Comparison of ENCODE assay signal across 10 mouse cellular contexts in the genomic region with DNA sequence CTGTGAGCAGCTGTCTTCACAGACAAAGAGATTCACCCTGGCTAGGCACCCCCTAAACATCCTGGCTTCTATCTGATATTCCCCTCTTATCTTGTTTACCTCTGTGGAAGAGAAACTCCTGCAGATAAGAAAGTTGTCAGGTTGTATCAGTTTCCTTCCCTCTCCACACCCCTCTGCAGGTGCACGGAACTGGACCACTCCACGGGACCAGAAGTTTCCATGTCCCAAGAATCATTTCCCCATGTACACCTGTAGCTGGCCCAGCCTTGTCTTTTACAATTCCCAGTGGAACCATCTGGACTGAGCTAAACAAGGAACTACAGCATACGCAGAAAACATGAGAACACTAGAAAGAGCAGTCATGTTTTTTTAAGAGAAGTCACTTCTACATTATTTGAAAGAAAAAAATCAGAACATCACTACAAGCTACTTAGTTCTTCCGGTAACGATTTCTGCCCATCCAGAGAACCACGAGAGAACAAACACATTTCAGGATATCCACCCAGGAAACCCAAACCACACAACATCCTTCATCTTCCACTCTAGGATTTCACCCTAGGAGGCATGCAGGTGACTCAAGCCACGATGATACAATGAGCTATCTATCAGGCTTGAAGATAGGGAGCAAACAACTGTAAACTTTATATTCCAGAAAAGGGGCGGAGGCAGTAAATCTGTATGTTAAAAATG.
DNase-seq lines count a peak whose midpoint lies in the region; ATAC-seq and TF ChIP-seq lines count a peak whose summit lies in the region.
"Had no signal": no experiment of that assay in that cellular context is flagged by ENCODE, and none has a peak within 500 bp of the region (broad histone marks: within the 10 kb centered on the region; RNA-seq: fewer than 3 reads in every experiment).

No protein-coding gene starts in this region.

- 0 out of 2 replicates have a peak overlapping the region, but pooled peaks have one; percentile 33 for H3K4me3 ChIP-seq in hindbrain, embryonic 13.5 days
- no peak overlapping the region for H3K4me3 ChIP-seq in hindbrain, embryonic 10.5 days
- no peak overlapping the region for H3K4me3 ChIP-seq in MEL (ENCODE audit: control insufficient read depth in 1 of 2, insufficient read depth in 1 of 2, low read depth in 2 of 2, low read length in 2 of 2)
- no peak overlapping the region for H3K4me3 ChIP-seq in midbrain, embryonic 14.5 days (replicated peaks; ENCODE audit: low read depth, low read length)
- H3K4me3 ChIP-seq: erythroblast, embryonic 14.5 days had no signal

- intact Hi-C loops in left cerebral cortex, postnatal 25 days (cut with DNase I) = loop anchor here (5.0 kb wide), 1 partner anchor 39 kb away; no protein-coding TSS in a partner anchor

- no peak for TF ChIP-seq EP300 in MEL (IDR thresholded peaks at IDR 0.05; ENCODE audit: low read depth in 1 of 2, low read length in 2 of 2)

- no peak overlapping the region for H3K27ac ChIP-seq in hindbrain, embryonic 13.5 days
- H3K27ac ChIP-seq in hindbrain, embryonic 10.5 days = no peak overlapping the region; the same call in 1 of the 2 replicates
- no peak overlapping the region for H3K27ac ChIP-seq in MEL (ENCODE audit: control insufficient read depth, low read depth, low read length)
- H3K27ac ChIP-seq in midbrain, embryonic 14.5 days (replicated peaks; ENCODE audit: low read depth, low read length) = no peak overlapping the region

- TF ChIP-seq RAD21 in MEL (IDR thresholded peaks at IDR 0.05; ENCODE audit: low read depth, low read length) = no peak

- peaks cover 14% of the 10 kb centered on the region for H3K4me1 ChIP-seq in hindbrain, embryonic 13.5 days (replicated peaks)
- H3K4me1 ChIP-seq in hindbrain, embryonic 10.5 days (replicated peaks) = peaks cover 28% of the 10 kb centered on the region
- H3K4me1 ChIP-seq in MEL (ENCODE audit: control insufficient read depth in 1 of 2, insufficient read depth in 2 of 2, low read length in 2 of 2) = no peaks in the 10 kb centered on the region
- peaks cover 18% of the 10 kb centered on the region for H3K4me1 ChIP-seq in midbrain, embryonic 14.5 days (ENCODE audit: control insufficient read depth, insufficient read depth, low read length)

- ATAC-seq in hindbrain, embryonic 13.5 days (ENCODE audit: low FRiP score) = no peak
- peak; percentile 18; the same call in 1 of the 2 replicates for ATAC-seq in granulocyte monocyte progenitor cell, adult 5-6 weeks (replicated peaks; ENCODE audit: poor library complexity, severe bottlenecking)
- ATAC-seq in midbrain, embryonic 14.5 days (ENCODE audit: low FRiP score, low TSS enrichment) = no peak

- TF ChIP-seq CTCF in MEL (IDR thresholded peaks at IDR 0.05 in 2 of 3, conservative IDR thresholded peaks at IDR 0.05 in 1 of 3; ENCODE audit: control insufficient read depth in 1 of 3, insufficient read depth in 1 of 3, low read depth in 2 of 3, low read length in 3 of 3, poor library complexity in 1 of 3, severe bottlenecking in 1 of 3) = no peak

- H3K9me3 ChIP-seq in hindbrain, embryonic 13.5 days = no peaks in the 10 kb centered on the region
- H3K9me3 ChIP-seq in hindbrain, embryonic 10.5 days = no peaks in the 10 kb centered on the region
- no peaks in the 10 kb centered on the region for H3K9me3 ChIP-seq in MEL (replicated peaks; ENCODE audit: insufficient read depth, low read length)
- no peaks in the 10 kb centered on the region for H3K9me3 ChIP-seq in midbrain, embryonic 14.5 days (ENCODE audit: control insufficient read depth, low read length)

- peak overlapping the region; percentile 57 for H3K4me2 ChIP-seq in hindbrain, embryonic 13.5 days
- H3K4me2 ChIP-seq in midbrain, embryonic 14.5 days (ENCODE audit: low read length) = peak overlapping the region; percentile 54; the same call in 1 of the 2 replicates

- no peak for DNase-seq in hindbrain, embryonic 10.5 days (ENCODE audit: low spot score)
- no peak for DNase-seq in MEL (ENCODE audit: low read depth, low spot score)
- no peak for DNase-seq in midbrain, embryonic 14.5 days
- DNase-seq in left cerebral cortex, postnatal 25 days (ENCODE audit: low spot score in 2 of 2) = no peak
- DNase-seq in c-Kit-positive CD71-positive TER-119-positive erythroid progenitor cells, embryonic 14.5 days (ENCODE audit: low spot score) = no peak
- DNase-seq in left cerebral cortex, adult 9 months (ENCODE audit: low spot score in 2 of 2) = no peak
- DNase-seq: kidney, postnatal 25 days had no signal

- no peaks in the 10 kb centered on the region for H3K27me3 ChIP-seq in hindbrain, embryonic 13.5 days
- no peaks in the 10 kb centered on the region for H3K27me3 ChIP-seq in hindbrain, embryonic 10.5 days (ENCODE audit: insufficient read depth, poor library complexity, severe bottlenecking)
- H3K27me3 ChIP-seq in MEL (ENCODE audit: control insufficient read depth in 1 of 2, insufficient read depth in 2 of 2, low read length in 2 of 2) = no peaks in the 10 kb centered on the region
- no peaks in the 10 kb centered on the region for H3K27me3 ChIP-seq in midbrain, embryonic 14.5 days (ENCODE audit: control insufficient read depth, insufficient read depth, low read length)

- H3K36me3 ChIP-seq in hindbrain, embryonic 13.5 days = no peaks in the 10 kb centered on the region
- no peaks in the 10 kb centered on the region for H3K36me3 ChIP-seq in hindbrain, embryonic 10.5 days
- H3K36me3 ChIP-seq in MEL (ENCODE audit: control insufficient read depth in 1 of 2, insufficient read depth in 2 of 2, low read length in 2 of 2) = no peaks in the 10 kb centered on the region
- H3K36me3 ChIP-seq in midbrain, embryonic 14.5 days (ENCODE audit: control insufficient read depth, insufficient read depth, low read length) = no peaks in the 10 kb centered on the region

- no peaks in the 10 kb centered on the region for H3K79me2 ChIP-seq in MEL (ENCODE audit: control insufficient read depth, insufficient read depth, low read length, poor library complexity)

- H3K9ac ChIP-seq in hindbrain, embryonic 13.5 days = no peak overlapping the region
- H3K9ac ChIP-seq in MEL (ENCODE audit: control insufficient read depth, low read depth, low read length, poor library complexity, severe bottlenecking) = no peak overlapping the region
- H3K9ac ChIP-seq in midbrain, embryonic 14.5 days (replicated peaks; ENCODE audit: low read length) = no peak overlapping the region

- WGBS in hindbrain, embryonic 13.5 days = 87% methylated on average over 8 of the region's 8 CpGs
- 86% methylated on average over 8 of the region's 8 CpGs for WGBS in hindbrain, embryonic 10.5 days
- 88% methylated on average over 8 of the region's 8 CpGs for WGBS in midbrain, embryonic 14.5 days

- TF ChIP-seq POLR2A in MEL (IDR thresholded peaks at IDR 0.05; ENCODE audit: control insufficient read depth in 1 of 2, insufficient read depth in 1 of 2, low read depth in 1 of 2, low read length in 2 of 2, poor library complexity in 1 of 2) = no peak

TF ChIP-seq in MEL, 35 proteins besides CTCF, POLR2A, EP300 and RAD21:
- TF ChIP-seq MEF2A (IDR thresholded peaks at IDR 0.05; ENCODE audit: extremely low read depth, insufficient replicate concordance, low read depth, low read length, poor library complexity, severe bottlenecking) = no peak
- no peak for TF ChIP-seq MYB (IDR thresholded peaks at IDR 0.05; ENCODE audit: low read depth, low read length)
- TF ChIP-seq CHD1 (IDR thresholded peaks at IDR 0.05; ENCODE audit: low read depth, low read length) = no peak
- no peak for TF ChIP-seq ZKSCAN1 (IDR thresholded peaks at IDR 0.05; ENCODE audit: low read depth, low read length)
- no peak for TF ChIP-seq ELF1 (IDR thresholded peaks at IDR 0.05; ENCODE audit: low read depth, low read length)
- TF ChIP-seq GABPA (IDR thresholded peaks at IDR 0.05; ENCODE audit: low read depth, low read length) = no peak
- TF ChIP-seq TCF12 (IDR thresholded peaks at IDR 0.05; ENCODE audit: low read depth, low read length) = 0 out of 2 replicates have a peak, but pooled peaks have one; percentile 6
